Mouse (Mus musculus): Measurements from ENCODE around the gene Stt3b. TPM values are rescaled to one million over a fixed set of nuclear protein-coding genes. Genes with fewer than 3 reads are reported as not detected.

The Stt3b gene
- polyA plus RNA-seq, 1 experiment = 56.8 TPM

- H3K4me1 ChIP-seq (ENCODE audit: control insufficient read depth, insufficient read depth, low read length) = peaks cover 30% of the 10 kb centered on the region
- H3K27ac ChIP-seq (ENCODE audit: insufficient read depth, low read depth, low read length) = no peak overlapping the region
- TF ChIP-seq CTCF (IDR thresholded peaks at IDR 0.05; ENCODE audit: low read depth, low read length) = no peak
- no peak for TF ChIP-seq POLR2A (IDR thresholded peaks at IDR 0.05; ENCODE audit: borderline replicate concordance, low read depth, low read length)
- H3K4me3 ChIP-seq (ENCODE audit: insufficient read depth, low read length) = no peak overlapping the region
Measured at GRCm38 (mm10) chr9:115306202-115306601, 4.0 kb downstream of the Stt3b start.

GRCm38 (mm10) chr9:115304149-115304548, 6.1 kb downstream of the Stt3b start:
- no peak overlapping the region for H3K4me3 ChIP-seq (ENCODE audit: insufficient read depth, low read length)
- H3K27ac ChIP-seq (ENCODE audit: insufficient read depth, low read depth, low read length) = no peak overlapping the region
- peaks cover 36% of the 10 kb centered on the region for H3K4me1 ChIP-seq (ENCODE audit: control insufficient read depth, insufficient read depth, low read length)
- TF ChIP-seq CTCF (IDR thresholded peaks at IDR 0.05; ENCODE audit: low read depth, low read length) (no peak), POLR2A (IDR thresholded peaks at IDR 0.05; ENCODE audit: borderline replicate concordance, low read depth, low read length) (no peak)

GRCm38 (mm10) chr9:115301593-115301992, 8.6 kb downstream of the Stt3b start:
- Histone ChIP-seq H3K4me3 (ENCODE audit: insufficient read depth, low read length) (no peak overlapping the region), H3K27ac (ENCODE audit: insufficient read depth, low read depth, low read length) (no peak overlapping the region), H3K4me1 (ENCODE audit: control insufficient read depth, insufficient read depth, low read length) (peaks cover 36% of the 10 kb centered on the region)
- TF ChIP-seq CTCF (IDR thresholded peaks at IDR 0.05; ENCODE audit: low read depth, low read length) = no peak
- no peak for TF ChIP-seq POLR2A (IDR thresholded peaks at IDR 0.05; ENCODE audit: borderline replicate concordance, low read depth, low read length)

DNA sequence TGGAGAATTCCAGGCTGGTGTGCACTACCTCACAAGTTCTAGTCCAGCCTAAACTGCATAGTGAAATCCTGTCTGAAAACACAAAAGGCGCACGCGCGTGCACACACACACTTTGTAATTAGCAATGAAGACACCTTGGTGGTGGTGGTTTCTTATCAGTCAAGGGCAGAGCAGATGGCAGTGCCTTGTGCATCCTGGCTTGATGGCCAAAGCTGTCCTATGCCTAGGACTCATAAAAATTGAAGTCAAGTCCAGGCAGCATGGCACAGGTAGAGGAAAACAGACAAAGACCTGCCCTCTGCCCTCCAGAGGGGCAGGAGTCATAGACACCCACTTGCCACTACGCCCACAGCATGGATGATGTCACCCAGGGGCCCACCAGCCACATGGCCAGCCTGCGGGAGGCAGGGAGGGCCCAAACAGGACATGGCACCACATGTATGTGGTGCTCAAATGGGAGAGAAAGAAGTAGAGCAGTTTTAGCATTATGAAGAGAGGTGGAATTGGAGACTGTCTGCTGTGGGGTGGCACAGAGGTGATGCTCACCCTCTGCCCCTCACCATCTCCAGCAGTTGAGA, 9.1 kb downstream of the Stt3b start:
- no peak overlapping the region for H3K4me3 ChIP-seq (ENCODE audit: insufficient read depth, low read length)
- no peak overlapping the region for H3K27ac ChIP-seq (ENCODE audit: insufficient read depth, low read depth, low read length)
- peaks cover 33% of the 10 kb centered on the region for H3K4me1 ChIP-seq (ENCODE audit: control insufficient read depth, insufficient read depth, low read length)
- TF ChIP-seq CTCF (IDR thresholded peaks at IDR 0.05; ENCODE audit: low read depth, low read length) = no peak
- no peak for TF ChIP-seq POLR2A (IDR thresholded peaks at IDR 0.05; ENCODE audit: borderline replicate concordance, low read depth, low read length)

- peaks cover 20% of the 10 kb centered on the region for H3K4me1 ChIP-seq (ENCODE audit: control insufficient read depth, insufficient read depth, low read length)
- no peak overlapping the region for H3K27ac ChIP-seq (ENCODE audit: insufficient read depth, low read depth, low read length)
- no peak for TF ChIP-seq POLR2A (IDR thresholded peaks at IDR 0.05; ENCODE audit: borderline replicate concordance, low read depth, low read length)
- no peak for TF ChIP-seq CTCF (IDR thresholded peaks at IDR 0.05; ENCODE audit: low read depth, low read length)
- H3K4me3 ChIP-seq (ENCODE audit: insufficient read depth, low read length) = no peak overlapping the region
Measured at GRCm38 (mm10) chr9:115296738-115297137, 13.5 kb downstream of the Stt3b start.

DNA sequence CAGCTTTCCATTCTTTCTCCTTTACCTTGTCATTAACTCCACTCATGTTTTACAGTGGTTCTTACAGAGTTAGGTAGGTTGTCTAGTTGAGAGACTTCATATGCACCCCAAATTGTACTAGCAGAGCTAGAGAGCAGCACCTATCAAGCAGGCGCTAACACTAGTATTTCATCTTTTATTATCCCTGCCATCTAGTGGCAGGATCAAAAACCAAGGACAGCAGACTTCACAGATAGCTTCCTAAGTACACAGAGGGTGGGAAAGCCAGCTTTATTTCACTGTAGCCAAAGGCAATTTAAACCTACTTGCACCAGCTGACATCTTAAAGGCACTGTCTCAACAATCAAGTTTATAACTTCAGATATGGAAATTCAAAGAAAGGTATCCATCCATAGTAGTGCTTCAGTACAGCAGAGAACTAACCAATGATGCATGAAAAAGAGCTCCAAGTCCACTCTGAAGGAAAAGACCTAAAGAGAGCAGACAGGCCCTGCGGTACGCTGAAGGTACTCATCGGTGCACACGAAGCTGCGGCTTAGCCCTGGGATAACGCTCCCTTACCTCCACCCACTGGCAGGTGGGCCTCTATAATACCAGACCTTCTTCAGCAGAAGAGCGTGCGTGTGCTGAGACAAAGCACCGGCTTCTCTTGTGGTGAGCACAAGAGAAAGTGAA, 16.2 kb downstream of the Stt3b start:
- Histone ChIP-seq H3K4me1 (ENCODE audit: control insufficient read depth, insufficient read depth, low read length) (peaks cover 10% of the 10 kb centered on the region), H3K27ac (ENCODE audit: insufficient read depth, low read depth, low read length) (no peak overlapping the region), H3K4me3 (ENCODE audit: insufficient read depth, low read length) (no peak overlapping the region)
- TF ChIP-seq CTCF (IDR thresholded peaks at IDR 0.05; ENCODE audit: low read depth, low read length) = no peak
- no peak for TF ChIP-seq POLR2A (IDR thresholded peaks at IDR 0.05; ENCODE audit: borderline replicate concordance, low read depth, low read length)

DNA sequence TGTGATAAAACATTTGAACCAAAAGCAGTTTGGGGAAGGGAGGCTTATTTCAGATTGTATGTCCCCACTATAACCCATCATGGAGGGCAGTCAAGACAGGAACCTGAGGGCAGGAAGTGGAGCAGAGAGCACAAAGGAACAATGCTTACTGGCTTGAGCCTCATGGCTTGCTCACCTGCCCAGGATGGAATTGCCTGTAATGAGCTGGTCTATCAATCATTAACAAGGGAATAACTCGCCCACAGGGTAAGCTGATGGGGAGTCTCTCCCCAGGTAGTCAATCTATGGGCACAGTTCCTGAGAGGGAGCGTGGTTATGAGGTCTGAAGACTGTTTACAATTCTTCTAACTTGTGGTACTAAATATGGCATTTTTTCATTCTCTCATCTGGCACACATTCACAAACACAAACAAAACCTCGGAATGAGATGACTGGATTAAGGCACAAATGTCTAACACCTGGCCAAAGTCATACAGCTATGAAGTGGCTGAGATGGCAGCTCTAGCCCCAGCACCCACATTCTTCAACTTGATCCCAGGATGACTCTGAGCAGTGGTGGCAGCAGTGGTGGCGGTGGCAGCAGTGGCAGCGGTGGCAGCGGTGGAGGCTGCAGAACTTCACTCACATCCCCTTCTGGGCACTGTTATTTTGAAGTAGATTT, 22.3 kb downstream of the Stt3b start:
- no peak overlapping the region for H3K27ac ChIP-seq (ENCODE audit: insufficient read depth, low read depth, low read length)
- peaks cover 9% of the 10 kb centered on the region for H3K4me1 ChIP-seq (ENCODE audit: control insufficient read depth, insufficient read depth, low read length)
- TF ChIP-seq POLR2A (IDR thresholded peaks at IDR 0.05; ENCODE audit: borderline replicate concordance, low read depth, low read length) (no peak), CTCF (IDR thresholded peaks at IDR 0.05; ENCODE audit: low read depth, low read length) (no peak)
- no peak overlapping the region for H3K4me3 ChIP-seq (ENCODE audit: insufficient read depth, low read length)

DNA sequence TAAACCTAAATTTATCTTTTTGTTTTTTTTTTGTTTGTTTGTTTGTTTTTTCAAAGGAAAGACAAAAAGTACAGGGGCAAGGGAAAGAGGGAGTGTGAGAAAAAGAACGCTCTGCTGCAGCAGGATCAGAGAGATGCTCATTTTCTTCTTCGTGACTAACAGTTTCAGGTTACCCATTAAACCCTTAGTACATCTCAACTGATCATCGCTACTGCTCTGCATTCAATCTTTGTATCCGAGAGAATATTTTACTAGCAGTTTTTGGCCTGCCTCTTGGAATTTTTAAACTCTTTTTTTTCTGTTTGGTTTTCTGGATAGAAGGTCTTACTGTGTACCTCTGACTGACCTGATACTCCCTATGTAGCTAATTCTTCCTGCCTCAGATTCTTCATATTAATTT, 25.8 kb downstream of the Stt3b start:
- Histone ChIP-seq H3K4me1 (ENCODE audit: control insufficient read depth, insufficient read depth, low read length) (peaks cover 7% of the 10 kb centered on the region; the same call in 1 of the 2 replicates), H3K27ac (ENCODE audit: insufficient read depth, low read depth, low read length) (no peak overlapping the region), H3K4me3 (ENCODE audit: insufficient read depth, low read length) (no peak overlapping the region)
- TF ChIP-seq POLR2A (IDR thresholded peaks at IDR 0.05; ENCODE audit: borderline replicate concordance, low read depth, low read length) = no peak
- TF ChIP-seq CTCF (IDR thresholded peaks at IDR 0.05; ENCODE audit: low read depth, low read length) = no peak

- TF ChIP-seq CTCF (IDR thresholded peaks at IDR 0.05; ENCODE audit: low read depth, low read length) (no peak), POLR2A (IDR thresholded peaks at IDR 0.05; ENCODE audit: borderline replicate concordance, low read depth, low read length) (no peak)
- Histone ChIP-seq H3K4me1 (ENCODE audit: control insufficient read depth, insufficient read depth, low read length) (peaks cover 7% of the 10 kb centered on the region; the same call in 1 of the 2 replicates), H3K4me3 (ENCODE audit: insufficient read depth, low read length) (no peak overlapping the region), H3K27ac (ENCODE audit: insufficient read depth, low read depth, low read length) (no peak overlapping the region)
Measured at GRCm38 (mm10) chr9:115283403-115283802, 26.8 kb downstream of the Stt3b start.

DNA sequence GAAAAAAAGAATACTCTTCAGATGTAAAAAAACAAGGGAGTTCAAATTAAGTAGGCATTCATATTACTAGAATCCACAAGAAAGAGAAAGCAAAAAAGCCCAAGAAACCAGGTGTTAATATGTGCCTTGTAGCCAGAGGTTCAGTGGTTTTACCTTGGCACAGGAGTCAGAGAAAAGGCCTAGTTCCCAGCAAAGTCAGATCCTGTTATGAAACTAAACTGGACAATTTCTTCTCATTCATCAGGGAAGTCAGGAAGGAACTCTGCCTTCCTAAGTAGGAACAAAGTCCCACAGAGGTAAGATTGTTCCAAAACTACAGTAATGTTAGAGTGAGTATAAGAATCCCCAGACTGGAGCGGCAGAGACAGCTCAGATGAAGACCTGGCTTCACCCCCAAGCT, 31.6 kb downstream of the Stt3b start:
- Histone ChIP-seq H3K27ac (ENCODE audit: insufficient read depth, low read depth, low read length) (no peak overlapping the region), H3K4me3 (ENCODE audit: insufficient read depth, low read length) (no peak overlapping the region), H3K4me1 (ENCODE audit: control insufficient read depth, insufficient read depth, low read length) (peaks cover 2% of the 10 kb centered on the region; the same call in 1 of the 2 replicates)
- no peak for TF ChIP-seq POLR2A (IDR thresholded peaks at IDR 0.05; ENCODE audit: borderline replicate concordance, low read depth, low read length)
- no peak for TF ChIP-seq CTCF (IDR thresholded peaks at IDR 0.05; ENCODE audit: low read depth, low read length)

All from bone marrow macrophage, adult 2 months (primary cell).